Mouse (Mus musculus) cerebellum, adult 9-10 months (tissue): ENCODE measurements around the gene Catsperg1.
"Not testable (repeated sequence)": the region's sequence is repeated elsewhere in the genome, so short reads cannot be mapped to it uniquely, and the experiment has no call there.

ENCODE experiments used
- DNase-seq: peaks from one replicate; pipeline ENCODE4 v3.0.0; 2022

The Catsperg1 gene

GRCm38 (mm10) chr7:29228202-29228601 is 14.4 kb upstream of the Catsperg1 start:
- DNase-seq, result no peak

GRCm38 (mm10) chr7:29225520-29225919 is 11.7 kb upstream of the Catsperg1 start:
- DNase-seq, result no peak

- no peak for DNase-seq
Observed at GRCm38 (mm10) chr7:29224756-29225394, 11.0 kb upstream of the Catsperg1 start.

GRCm38 (mm10) chr7:29214846-29215245 is 1.0 kb upstream of the Catsperg1 start:
- no peak for DNase-seq

DNA sequence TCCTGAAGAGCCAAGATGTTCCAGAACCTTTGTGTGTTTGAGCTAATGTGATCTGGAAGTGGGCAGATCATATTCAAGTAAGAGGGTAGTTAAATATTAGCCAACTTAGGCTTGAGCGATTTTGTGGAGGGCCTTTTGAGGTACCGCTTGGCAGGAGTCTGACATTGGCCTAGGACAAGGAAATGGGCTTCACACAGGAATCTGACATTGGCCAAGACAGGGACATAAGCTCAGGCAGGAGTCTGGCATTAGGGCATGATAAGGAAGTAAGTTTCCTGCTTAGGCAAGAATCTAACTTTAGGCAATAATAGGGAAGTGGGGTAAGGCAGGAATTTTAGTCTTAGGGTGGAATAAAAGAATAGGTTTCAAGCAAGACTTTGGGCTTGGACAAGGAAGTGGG is 401 bp upstream of the Catsperg1 start:
- no peak for DNase-seq

- DNase-seq, result not testable (repeated sequence)
Observed at GRCm38 (mm10) chr7:29212775-29213560, 867 bp downstream of the Catsperg1 start.

GRCm38 (mm10) chr7:29212199-29212765 is 1.6 kb downstream of the Catsperg1 start:
- DNase-seq, result no peak

DNA sequence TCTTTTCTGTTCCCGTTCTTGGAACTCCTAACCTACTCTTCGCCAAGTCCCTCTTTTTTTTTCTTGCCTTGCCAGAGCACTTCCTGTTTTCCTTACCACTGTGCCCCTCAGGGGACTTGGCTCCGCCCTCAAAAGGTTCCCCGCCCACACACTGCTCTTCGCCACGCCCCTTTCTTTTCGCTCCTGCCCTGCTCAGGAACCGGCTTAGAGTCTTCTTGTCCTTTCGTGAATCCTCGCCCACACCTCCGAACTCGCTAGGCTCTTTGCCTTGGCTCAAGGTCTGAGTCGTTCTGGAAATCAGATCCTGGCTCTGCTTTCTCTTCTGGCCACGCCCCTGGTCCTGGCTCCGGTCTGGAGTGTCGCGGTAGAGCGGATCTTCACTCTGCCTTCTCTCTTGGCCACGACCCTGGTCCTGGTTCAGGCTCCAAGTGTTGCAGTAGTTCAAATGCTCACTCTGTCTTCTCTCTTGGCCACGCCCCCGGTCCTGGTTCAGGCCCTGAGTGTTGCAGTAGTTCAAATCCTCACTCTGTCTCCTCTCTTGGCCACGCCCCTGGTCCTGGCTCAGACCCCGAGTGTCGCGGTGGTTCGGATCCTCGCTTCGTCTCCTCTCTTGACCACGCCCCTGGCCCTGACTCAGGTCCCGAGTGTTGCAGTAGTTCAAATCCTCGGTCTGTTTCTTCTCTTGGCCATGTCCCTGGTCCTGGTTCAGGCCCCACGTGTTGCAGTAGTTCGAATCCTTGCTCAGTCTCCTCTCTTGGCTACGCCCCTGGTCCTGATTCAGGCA is 2.2 kb downstream of the Catsperg1 start:
- DNase-seq, result peak; percentile 56

- not testable (repeated sequence) for DNase-seq
Observed at GRCm38 (mm10) chr7:29211013-29211412, 2.8 kb downstream of the Catsperg1 start.

DNA sequence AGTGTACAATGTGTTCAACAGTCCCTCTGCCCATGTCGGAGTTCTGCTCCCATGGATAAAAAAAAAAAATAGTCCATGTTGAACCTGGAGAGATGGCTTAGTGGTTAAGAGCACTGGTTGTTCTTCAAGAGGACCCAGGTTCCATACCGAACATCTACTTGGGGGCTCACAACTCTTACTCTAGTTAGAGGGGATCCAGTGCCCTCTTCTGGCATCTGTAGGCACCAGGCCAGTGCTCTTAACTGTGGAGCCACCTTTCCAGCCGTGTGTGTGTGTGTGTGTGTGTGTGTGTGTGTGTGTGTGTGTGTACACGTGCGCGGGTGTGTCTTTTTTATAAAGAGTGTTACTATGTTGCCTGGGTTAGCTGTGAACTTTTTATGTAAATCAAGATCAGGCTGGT is 11.3 kb downstream of the Catsperg1 start:
- DNase-seq, result no peak

DNA sequence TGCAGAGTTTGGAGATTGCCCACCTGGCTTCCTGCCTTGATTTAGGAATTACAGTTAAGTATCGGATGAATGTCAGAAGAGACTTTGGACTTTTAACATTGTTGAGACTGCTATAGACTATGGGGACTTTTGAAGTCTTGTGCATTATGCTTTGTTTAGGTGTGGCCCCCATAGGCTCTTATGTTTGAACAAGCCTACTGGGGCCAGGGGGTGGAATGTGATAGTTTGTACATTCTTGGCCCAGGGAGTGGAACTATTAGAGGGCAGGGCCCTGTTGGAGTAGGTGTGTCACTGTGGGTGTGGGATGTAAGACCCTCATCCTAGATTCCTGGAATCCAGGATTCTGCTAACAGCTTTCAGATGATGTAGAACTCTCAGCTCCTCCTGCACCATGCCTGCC is 19.6 kb downstream of the Catsperg1 start:
- DNase-seq, result not testable (repeated sequence)

- peak; percentile 54 for DNase-seq
Observed at GRCm38 (mm10) chr7:29181323-29181722, 32.5 kb downstream of the Catsperg1 start.

- no peak for DNase-seq
Observed at GRCm38 (mm10) chr7:29180854-29181236, 33.0 kb downstream of the Catsperg1 start.

- DNase-seq, result peak; percentile 98
Observed at GRCm38 (mm10) chr7:29180077-29180853, 33.6 kb downstream of the Catsperg1 start, which contains the start of gene Psmd8. Psmd8 (minus strand) TSS chr7:29180701.

GRCm38 (mm10) chr7:29179323-29179722 is 34.5 kb downstream of the Catsperg1 start:
- DNase-seq, result peak; percentile 41

- peak; percentile 59 for DNase-seq
Observed at GRCm38 (mm10) chr7:29178106-29178505, 35.7 kb downstream of the Catsperg1 start.

- peak; percentile 33 for DNase-seq
Observed at GRCm38 (mm10) chr7:29172390-29173016, 41.3 kb downstream of the Catsperg1 start.

- peak; percentile 37 for DNase-seq
Observed at GRCm38 (mm10) chr7:29171562-29172097, 42.2 kb downstream of the Catsperg1 start.

- DNase-seq, result peak; percentile 56
Observed at GRCm38 (mm10) chr7:29170755-29171561, 42.9 kb downstream of the Catsperg1 start.

- DNase-seq, result peak; percentile 79
Observed at GRCm38 (mm10) chr7:29170066-29170754, 43.6 kb downstream of the Catsperg1 start, which contains the start of the genes Ggn and Spred3. Ggn (plus strand) TSS chr7:29170210. Spred3 (minus strand) TSS chr7:29170411.
